Mouse (Mus musculus) hindbrain, embryonic 12.5 days (tissue): ENCODE data around the gene Ear6. TPM values are rescaled to one million over a fixed set of nuclear protein-coding genes. Genes with fewer than 3 reads are reported as not detected.
A peak's percentile ranks its signal among the peaks of the same experiment; 100 is the strongest.

Experiments used
- ATAC-seq: fragments of 200-750 bp; cut with Nextera tagmentation; 2 replicates; pipeline ENCODE4 v1.8.0; 2017; ENCODE audit warnings: moderate TSS enrichment; ENCODE audit not compliant: low FRiP score
- H3K27ac ChIP-seq: fragments of 300-500 bp; sonication (generic); 2 replicates; pipeline ENCODE4 v1.5.1; 2016; ENCODE audit warnings: mild to moderate bottlenecking
- H3K27me3 ChIP-seq: fragments of 300-500 bp; sonication (generic); 2 replicates; pipeline ENCODE4 v1.6.1; 2016; ENCODE audit warnings: mild to moderate bottlenecking
- H3K36me3 ChIP-seq: fragments of 300-500 bp; sonication (generic); 2 replicates; pipeline ENCODE4 v1.6.1; 2016; ENCODE audit warnings: mild to moderate bottlenecking
- H3K4me1 ChIP-seq: fragments of 300-500 bp; sonication (generic); 2 replicates; pipeline ENCODE4 v1.6.1; 2016
- H3K4me2 ChIP-seq: fragments of 300-500 bp; sonication (generic); replicated peaks from 2 replicates; pipeline ENCODE4 v1.6.1; 2016; ENCODE audit warnings: mild to moderate bottlenecking
- H3K4me3 ChIP-seq: fragments of 300-500 bp; sonication (generic); 2 replicates; pipeline ENCODE4 v1.5.1; 2016; ENCODE audit warnings: mild to moderate bottlenecking
- H3K9ac ChIP-seq: fragments of 300-500 bp; sonication (generic); 2 replicates; pipeline ENCODE4 v1.6.1; 2016; ENCODE audit warnings: mild to moderate bottlenecking, moderate library complexity
- H3K9me3 ChIP-seq: fragments of 300-500 bp; sonication (generic); replicated peaks from 2 replicates; pipeline ENCODE4 v1.6.1; 2016; ENCODE audit warnings: mild to moderate bottlenecking
- WGBS: fragments of 180-500 bp; shearing (Covaris S2); methylation state at CpG from one replicate; pipeline ENCODE4 v1.1.7; 2016; 5-methylcytosine and 5-hydroxymethylcytosine counted together
- polyA plus RNA-seq: library from polyadenylated mRNA; unstranded; fragments of >200 nt; fragmentation: Nextera tagmentation; extraction: Ambion mirVana; gene quantifications from 2 replicates; pipeline ENCODE4 v1.2.1, GENCODE M21; 2016

Gene Ear6
- polyA plus RNA-seq, 1 experiment from 2014 or later, result not detected

GRCm38 (mm10) chr14:51877517-51877916 lies 24.0 kb downstream of the Ear6 start:
- 83% methylated on average over 3 of the region's 3 CpGs for WGBS
- Histone ChIP-seq H3K4me1 (no peaks in the 10 kb centered on the region), H3K4me3 (no peak overlapping the region), H3K27me3 (no peaks in the 10 kb centered on the region), H3K9ac (no peak overlapping the region), H3K9me3 (no peaks in the 10 kb centered on the region), H3K36me3 (no peaks in the 10 kb centered on the region), H3K4me2 (no peak overlapping the region), H3K27ac (no peak overlapping the region)
- ATAC-seq, result no peak

GRCm38 (mm10) chr14:51883527-51884030 lies 30.1 kb downstream of the Ear6 start:
- Histone ChIP-seq H3K27me3 (no peaks in the 10 kb centered on the region), H3K9ac (peak overlapping the region; percentile 60; the same call in 1 of the 2 replicates), H3K9me3 (no peaks in the 10 kb centered on the region), H3K27ac (peak overlapping the region; percentile 85; the same call in 1 of the 2 replicates), H3K4me1 (peaks cover 15% of the 10 kb centered on the region), H3K4me3 (peak overlapping the region; percentile 61), H3K4me2 (peak overlapping the region; percentile 82), H3K36me3 (peaks cover 21% of the 10 kb centered on the region)
- peak; percentile 39 for ATAC-seq
- 2% methylated on average over 4 of the region's 4 CpGs for WGBS

- no peaks in the 10 kb centered on the region for H3K27me3 ChIP-seq
- peak overlapping the region; percentile 60 for H3K9ac ChIP-seq
- H3K4me1 ChIP-seq, result peaks cover 15% of the 10 kb centered on the region
- H3K27ac ChIP-seq, result peak overlapping the region; percentile 85
- H3K36me3 ChIP-seq, result peaks cover 26% of the 10 kb centered on the region
- H3K9me3 ChIP-seq, result no peaks in the 10 kb centered on the region
- peak; percentile 58 for ATAC-seq
- H3K4me3 ChIP-seq, result peak overlapping the region; percentile 61
- WGBS, result 2% methylated on average over 11 of the region's 14 CpGs
- H3K4me2 ChIP-seq, result peak overlapping the region; percentile 82
Measured at GRCm38 (mm10) chr14:51884031-51884544, 30.6 kb downstream of the Ear6 start.

GRCm38 (mm10) chr14:51884598-51885331 lies 31.3 kb downstream of the Ear6 start, which contains the start of gene Mettl17:
Mettl17 (plus strand) TSS chr14:51884842.
- under 1% methylated on average over 43 of the region's 43 CpGs for WGBS
- no peaks in the 10 kb centered on the region for H3K9me3 ChIP-seq
- H3K4me1 ChIP-seq, result peaks cover 15% of the 10 kb centered on the region
- peak within 1 kb of the TSS; percentile 85 for H3K27ac ChIP-seq
- ATAC-seq, result peak; percentile 99
- peaks cover 33% of the 10 kb centered on the region for H3K36me3 ChIP-seq
- peak within 1 kb of the TSS; percentile 74 for H3K9ac ChIP-seq
- peak within 1 kb of the TSS; percentile 61 for H3K4me3 ChIP-seq
- peak within 1 kb of the TSS; percentile 82 for H3K4me2 ChIP-seq
- H3K27me3 ChIP-seq, result no peaks in the 10 kb centered on the region

- Histone ChIP-seq H3K4me1 (peaks cover 15% of the 10 kb centered on the region), H3K4me3 (peak overlapping the region; percentile 61), H3K36me3 (peaks cover 46% of the 10 kb centered on the region), H3K27ac (no peak overlapping the region), H3K9me3 (no peaks in the 10 kb centered on the region), H3K27me3 (no peaks in the 10 kb centered on the region), H3K9ac (no peak overlapping the region), H3K4me2 (peak overlapping the region; percentile 82)
- WGBS, result 60% methylated on average over 6 of the region's 6 CpGs
- ATAC-seq, result no peak
Measured at GRCm38 (mm10) chr14:51886051-51886450, 32.6 kb downstream of the Ear6 start.

- ATAC-seq, result no peak
- WGBS, result 91% methylated on average over 6 of the region's 6 CpGs
- H3K27me3 ChIP-seq, result no peaks in the 10 kb centered on the region
- peaks cover 68% of the 10 kb centered on the region for H3K36me3 ChIP-seq
- H3K27ac ChIP-seq, result no peak overlapping the region
- H3K4me1 ChIP-seq, result peaks cover 15% of the 10 kb centered on the region
- H3K4me3 ChIP-seq, result no peak overlapping the region
- H3K4me2 ChIP-seq, result no peak overlapping the region
- no peaks in the 10 kb centered on the region for H3K9me3 ChIP-seq
- no peak overlapping the region for H3K9ac ChIP-seq
Measured at GRCm38 (mm10) chr14:51889833-51890232, 36.3 kb downstream of the Ear6 start.

GRCm38 (mm10) chr14:51892191-51892939 lies 38.9 kb downstream of the Ear6 start, which contains the start of gene Slc39a2:
Slc39a2 (plus strand) TSS chr14:51892889.
- WGBS, result 93% methylated on average over 9 of the region's 9 CpGs

GRCm38 (mm10) chr14:51893094-51893794 lies 39.7 kb downstream of the Ear6 start:
- H3K27me3 ChIP-seq, result no peaks in the 10 kb centered on the region
- no peak overlapping the region for H3K4me2 ChIP-seq
- WGBS, result 35% methylated on average over 10 of the region's 10 CpGs
- ATAC-seq, result 0 out of 2 replicates have a peak, but pooled peaks have one; percentile 29
- H3K36me3 ChIP-seq, result peaks cover 54% of the 10 kb centered on the region
- no peak overlapping the region for H3K9ac ChIP-seq
- no peak overlapping the region for H3K4me3 ChIP-seq
- no peak overlapping the region for H3K27ac ChIP-seq
- no peaks in the 10 kb centered on the region for H3K4me1 ChIP-seq
- H3K9me3 ChIP-seq, result no peaks in the 10 kb centered on the region

More at GRCm38 (mm10) chr14:51892191-51892939, 38.9 kb downstream of the Ear6 start, which contains the start of gene Slc39a2:
- Histone ChIP-seq H3K4me1 (no peaks in the 10 kb centered on the region), H3K36me3 (peaks cover 63% of the 10 kb centered on the region), H3K9me3 (no peaks in the 10 kb centered on the region), H3K4me2 (no peak within 1 kb of the TSS), H3K27ac (no peak within 1 kb of the TSS), H3K4me3 (no peak within 1 kb of the TSS), H3K27me3 (no peaks in the 10 kb centered on the region), H3K9ac (no peak within 1 kb of the TSS)
- ATAC-seq, result no peak

- Histone ChIP-seq H3K36me3 (peaks cover 48% of the 10 kb centered on the region), H3K4me3 (no peak overlapping the region)
Measured at GRCm38 (mm10) chr14:51893809-51894208, 40.3 kb downstream of the Ear6 start.

GRCm38 (mm10) chr14:51895071-51895470 lies 41.6 kb downstream of the Ear6 start:
- WGBS, result 88% methylated on average over 14 of the region's 14 CpGs
- Histone ChIP-seq H3K4me3 (no peak overlapping the region), H3K36me3 (peaks cover 36% of the 10 kb centered on the region), H3K9ac (no peak overlapping the region), H3K27ac (no peak overlapping the region), H3K27me3 (no peaks in the 10 kb centered on the region), H3K9me3 (no peaks in the 10 kb centered on the region), H3K4me2 (no peak overlapping the region), H3K4me1 (no peaks in the 10 kb centered on the region)
- no peak for ATAC-seq

More at GRCm38 (mm10) chr14:51893809-51894208, 40.3 kb downstream of the Ear6 start:
- ATAC-seq, result no peak
- Histone ChIP-seq H3K4me2 (no peak overlapping the region), H3K9ac (no peak overlapping the region), H3K9me3 (no peaks in the 10 kb centered on the region), H3K27ac (no peak overlapping the region), H3K27me3 (no peaks in the 10 kb centered on the region), H3K4me1 (no peaks in the 10 kb centered on the region)
- WGBS, result 60% methylated on average over 3 of the region's 3 CpGs

GRCm38 (mm10) chr14:51896019-51896418 lies 42.5 kb downstream of the Ear6 start:
- Histone ChIP-seq H3K9ac (no peak overlapping the region), H3K36me3 (peaks cover 26% of the 10 kb centered on the region), H3K9me3 (no peaks in the 10 kb centered on the region), H3K4me2 (no peak overlapping the region), H3K4me1 (no peaks in the 10 kb centered on the region), H3K27me3 (no peaks in the 10 kb centered on the region), H3K4me3 (no peak overlapping the region), H3K27ac (no peak overlapping the region)
- 85% methylated on average over 6 of the region's 6 CpGs for WGBS
- no peak for ATAC-seq
